Mouse (Mus musculus) adrenal gland, adult 2 months (tissue): ENCODE measurements around the gene Gm43064. TPM values are rescaled to one million over a fixed set of nuclear protein-coding genes. Genes with fewer than 3 reads are reported as not detected.
"Not testable (repeated sequence)": the region's sequence is repeated elsewhere in the genome, so short reads cannot be mapped to it uniquely, and the experiment has no call there.

Experiments
- DNase-seq: peaks from one replicate; pipeline ENCODE4 v3.0.0; 2021
- polyA plus RNA-seq: library from polyadenylated mRNA; depleted of rRNA; stranded (reverse); fragments of >200 nt; gene quantifications from 2 replicates; pipeline ENCODE4 v1.2.3, GENCODE M21; 2012
- total RNA-seq, 2 experiments: library from RNA; stranded (reverse); gene quantifications; 2 replicates each; pipeline ENCODE4 v1.2.3; 2021

Gm43064 gene
- total and polyA plus RNA-seq, 3 experiments, result 0.38 to 0.49 TPM; not detected in 1

DNA sequence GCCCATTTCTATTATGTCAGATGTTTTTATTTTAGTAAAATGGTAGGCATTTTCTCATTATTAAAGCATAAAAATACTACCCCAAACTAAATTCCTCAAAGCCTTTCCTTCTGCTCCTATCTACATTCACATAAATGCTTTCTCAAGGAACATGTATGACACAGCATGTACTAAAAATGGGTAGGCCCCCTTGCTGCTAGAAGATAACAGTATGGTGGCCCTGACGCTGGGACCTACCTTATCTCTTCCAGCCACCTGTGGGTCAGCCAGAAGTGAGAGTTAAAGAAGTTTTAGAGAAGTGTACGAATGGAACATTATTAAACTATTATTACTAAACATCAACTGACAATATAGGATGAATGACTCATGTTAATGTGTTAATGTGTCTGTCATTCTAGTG is 9.9 kb upstream of the Gm43064 start:
- DNase-seq, result no peak

DNA sequence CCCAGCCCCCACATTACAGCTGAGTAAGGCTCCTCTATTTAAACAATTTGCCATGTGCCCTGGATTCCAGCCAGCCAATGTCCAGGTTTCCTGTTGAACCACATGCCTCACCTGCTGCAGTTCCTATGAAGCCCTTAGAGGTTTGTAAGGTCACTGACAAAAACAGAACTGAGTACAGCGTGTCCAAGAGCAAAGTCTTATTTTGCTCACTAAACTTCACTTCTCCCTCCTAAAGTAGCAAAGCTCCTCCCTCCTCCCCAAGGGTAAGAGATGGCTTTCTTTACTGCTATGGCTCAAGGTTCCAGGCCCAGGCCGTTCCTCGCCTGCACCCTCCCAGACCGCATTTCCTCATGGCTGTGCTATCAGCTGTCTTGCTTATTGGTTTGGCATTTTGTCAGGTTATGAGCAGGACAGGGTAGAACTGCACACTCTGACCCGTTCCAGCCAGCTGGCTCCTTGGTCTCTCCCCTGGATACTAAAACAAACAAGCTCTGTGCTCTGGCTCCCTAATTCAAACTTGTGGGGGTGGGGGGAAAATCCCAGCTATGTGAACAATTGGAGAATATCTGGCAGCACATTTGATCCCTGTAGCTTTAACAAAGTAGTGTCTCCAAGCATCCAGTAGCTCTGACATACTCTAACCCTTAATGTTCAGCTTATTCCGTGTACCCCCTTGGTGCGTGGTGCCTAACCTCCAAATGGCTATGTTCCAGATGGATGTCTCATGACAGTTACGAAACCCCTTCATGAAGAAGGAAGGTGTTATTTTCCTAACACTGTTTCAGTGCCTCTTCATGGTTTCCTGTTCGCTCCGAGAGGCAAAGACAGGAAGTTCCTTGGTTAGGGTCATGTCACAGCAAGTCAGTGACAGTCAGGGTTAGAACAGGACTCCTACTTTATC is 7.5 kb upstream of the Gm43064 start:
- peak; percentile 86 for DNase-seq

DNA sequence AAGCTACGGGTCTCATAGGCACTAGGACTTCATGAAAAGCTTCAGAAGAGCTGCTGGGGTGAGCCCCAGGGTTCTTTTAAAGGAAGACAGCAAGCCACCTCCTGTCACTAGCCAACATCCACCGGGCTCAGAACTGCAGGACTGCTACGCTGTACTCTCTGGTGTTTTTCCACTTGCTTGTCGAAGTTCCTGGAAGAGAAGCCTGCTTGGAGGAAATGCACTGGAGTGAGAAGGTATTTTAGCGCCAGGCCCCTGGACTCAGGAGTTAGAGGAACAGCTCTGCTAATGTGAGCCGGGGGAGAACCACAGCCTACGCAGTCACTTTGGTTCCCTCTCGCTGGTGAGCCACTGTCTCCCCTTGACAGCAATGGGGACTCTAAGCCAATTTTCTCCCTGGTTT is 6.5 kb upstream of the Gm43064 start:
- peak; percentile 10 for DNase-seq

DNA sequence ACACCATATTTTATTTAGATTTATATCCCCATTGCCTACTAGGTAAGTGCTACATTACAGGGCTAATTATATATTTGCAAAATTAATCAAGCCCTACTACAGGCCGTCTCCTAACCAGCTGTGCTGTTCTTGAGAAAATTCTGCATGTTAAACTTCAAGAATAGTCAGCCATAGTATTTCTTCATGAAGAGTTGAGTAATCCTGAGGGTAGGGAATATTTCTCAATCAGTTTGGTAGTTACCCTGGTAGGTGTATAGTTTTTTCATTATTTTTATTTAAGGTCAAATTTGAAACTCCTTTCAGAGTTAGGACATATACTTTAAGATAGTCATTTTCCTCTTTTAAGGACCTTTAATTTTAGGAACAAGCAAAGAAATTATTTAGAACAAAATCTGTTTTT is 3.7 kb upstream of the Gm43064 start:
- no peak for DNase-seq

DNA sequence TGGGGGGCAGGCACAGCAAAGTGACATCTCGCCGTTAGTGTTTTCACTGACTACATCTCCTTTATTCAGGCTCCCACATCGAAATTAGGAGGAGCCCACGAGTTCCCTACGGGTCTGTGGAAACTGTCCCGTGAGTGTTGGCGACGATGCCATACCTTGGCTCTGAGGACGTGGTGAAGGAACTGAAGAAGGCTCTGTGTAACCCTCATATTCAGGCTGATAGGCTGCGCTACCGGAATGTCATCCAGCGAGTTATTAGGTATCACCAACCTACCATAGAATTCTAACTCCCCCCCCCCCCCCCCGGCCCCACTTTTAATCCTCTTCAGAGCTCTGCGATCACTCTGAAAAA is 402 bp downstream of the Gm43064 start:
- no peak for DNase-seq

DNA sequence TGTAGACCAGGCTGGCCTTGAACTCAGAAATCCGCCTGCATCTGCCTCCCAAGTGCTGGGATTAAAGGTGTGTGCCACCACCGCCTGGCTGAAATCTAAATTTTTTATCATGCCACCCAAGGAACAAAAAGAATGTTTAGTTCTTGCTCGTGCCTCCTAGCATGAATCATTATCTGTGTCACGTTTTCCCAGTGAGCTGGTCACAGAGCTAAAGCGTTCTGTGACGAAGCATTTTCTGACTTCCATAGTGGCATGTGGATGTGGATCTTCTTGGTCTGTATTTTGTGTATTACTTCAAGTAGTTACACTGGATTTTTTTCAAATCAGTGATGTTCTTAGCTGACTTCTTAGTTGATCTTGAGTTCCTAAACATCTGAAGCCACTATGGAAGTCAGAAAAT is 1.6 kb downstream of the Gm43064 start:
- no peak for DNase-seq

DNA sequence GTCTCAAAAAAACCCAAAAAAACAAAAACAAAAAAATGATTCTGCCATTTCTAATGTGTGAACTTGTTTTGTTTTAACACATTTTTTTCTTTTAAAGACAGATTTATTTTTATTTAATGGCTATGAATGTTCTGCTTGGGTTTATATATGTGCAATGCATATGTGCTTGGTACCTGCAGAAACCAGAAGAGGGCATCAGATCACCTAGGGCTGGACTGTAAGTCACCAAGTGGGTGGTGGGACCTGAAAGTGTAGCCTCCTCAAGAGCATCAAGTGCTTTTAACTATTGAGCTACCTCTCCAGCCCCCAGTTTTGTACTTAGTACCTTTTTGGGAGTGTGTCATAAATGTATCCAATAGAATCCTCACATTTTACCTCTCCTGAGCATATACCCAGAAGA is 18.2 kb downstream of the Gm43064 start:
- no peak for DNase-seq

DNA sequence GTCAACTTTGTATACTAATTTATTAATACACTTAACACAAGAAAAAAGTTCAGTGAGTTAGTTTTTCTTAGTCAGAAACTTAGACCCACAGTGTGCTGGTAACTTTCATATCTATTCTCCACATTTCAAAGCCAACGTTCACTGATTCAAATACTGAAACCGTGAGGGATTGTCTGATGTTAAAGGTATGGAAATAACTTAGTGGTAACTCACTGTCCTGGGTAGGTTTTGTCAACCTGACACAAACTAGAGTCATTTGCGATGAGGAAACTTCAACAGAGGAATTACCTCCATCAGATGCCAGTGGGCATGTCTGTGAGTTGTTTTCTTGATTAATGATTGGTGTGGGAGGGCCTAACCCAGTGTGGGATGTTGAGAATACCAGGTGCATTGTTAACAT is 19.7 kb downstream of the Gm43064 start:
- DNase-seq, result no peak

DNA sequence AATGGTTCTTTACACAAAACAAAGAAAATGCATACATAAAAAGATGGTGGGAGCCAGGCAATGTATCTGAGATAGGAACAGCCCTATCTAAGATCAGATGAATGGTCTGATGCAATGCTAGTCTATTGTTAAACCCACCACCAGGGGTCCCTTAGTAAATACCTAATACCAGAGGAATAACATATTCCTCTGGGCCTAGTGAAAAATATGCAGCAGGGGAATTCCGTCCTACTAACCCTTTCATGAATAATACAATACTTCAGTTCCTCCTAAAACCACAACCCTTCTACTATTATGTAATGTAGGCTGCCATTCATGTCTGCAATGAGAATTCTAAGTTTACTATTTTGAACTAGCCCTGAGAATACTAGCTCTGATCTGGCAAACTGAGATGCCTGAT is 21.3 kb downstream of the Gm43064 start:
- not testable (repeated sequence) for DNase-seq

DNA sequence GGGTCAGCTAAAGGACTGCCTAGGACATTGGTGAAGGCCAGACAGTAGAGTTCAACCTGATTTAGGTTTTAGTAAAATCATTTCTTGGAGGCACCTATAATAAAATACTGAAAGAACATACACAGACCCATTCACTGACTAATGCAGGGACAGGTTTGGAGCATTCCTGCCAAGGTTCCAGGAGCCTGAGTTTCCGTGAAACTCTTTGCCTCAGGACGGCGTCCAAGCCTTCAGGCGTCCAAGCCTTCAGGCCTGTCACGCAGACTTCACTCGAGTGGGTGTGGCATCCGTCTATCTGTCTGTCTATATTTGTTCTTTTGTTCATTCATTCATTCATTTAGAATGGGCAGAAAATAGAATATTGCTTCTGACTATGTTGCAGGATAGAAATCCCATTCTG is 21.8 kb downstream of the Gm43064 start:
- DNase-seq, result no peak

DNA sequence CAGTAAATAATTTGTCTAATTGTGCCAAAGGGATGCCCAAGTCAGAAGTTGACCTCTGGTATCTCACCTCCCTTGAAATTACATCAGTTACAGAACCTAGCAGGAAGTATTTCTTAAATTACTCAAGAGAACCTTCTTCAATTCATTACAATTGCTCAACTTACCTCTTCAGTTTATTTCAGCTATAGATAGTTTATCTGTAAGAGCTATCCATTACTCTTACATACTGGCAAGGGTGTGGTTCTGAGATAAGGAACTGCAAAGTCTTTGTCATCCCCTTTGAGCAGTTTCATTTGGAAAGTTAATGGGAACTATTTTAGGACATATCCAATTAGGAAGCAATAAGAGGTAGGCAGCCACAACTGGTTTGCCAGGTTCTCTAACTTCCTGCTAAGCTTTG is 23.1 kb downstream of the Gm43064 start, which contains the start of gene Bcl2l15:
Gene Bcl2l15, plus strand, starts transcription at position 176 of the 400 bp plus-strand sequence.
- DNase-seq, result no peak

DNA sequence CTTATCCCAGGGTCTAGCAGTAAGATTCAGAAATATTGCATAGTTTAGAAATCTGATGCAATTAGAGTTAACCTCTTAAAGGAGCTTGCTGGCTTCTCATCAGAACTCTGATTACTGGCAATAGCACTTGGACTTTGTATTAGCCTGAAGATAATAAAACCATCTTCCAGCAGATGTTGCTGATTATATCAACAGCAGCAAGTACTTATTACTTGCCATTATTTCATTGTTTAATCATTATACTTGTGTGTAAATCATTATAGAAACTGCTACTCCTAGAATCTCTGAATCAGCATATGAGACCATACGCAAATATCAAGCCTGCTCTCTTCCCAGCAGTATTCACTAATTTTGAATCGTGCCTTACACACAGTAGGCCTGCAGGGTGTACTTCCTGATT is 24.6 kb downstream of the Gm43064 start:
- no peak for DNase-seq

DNA sequence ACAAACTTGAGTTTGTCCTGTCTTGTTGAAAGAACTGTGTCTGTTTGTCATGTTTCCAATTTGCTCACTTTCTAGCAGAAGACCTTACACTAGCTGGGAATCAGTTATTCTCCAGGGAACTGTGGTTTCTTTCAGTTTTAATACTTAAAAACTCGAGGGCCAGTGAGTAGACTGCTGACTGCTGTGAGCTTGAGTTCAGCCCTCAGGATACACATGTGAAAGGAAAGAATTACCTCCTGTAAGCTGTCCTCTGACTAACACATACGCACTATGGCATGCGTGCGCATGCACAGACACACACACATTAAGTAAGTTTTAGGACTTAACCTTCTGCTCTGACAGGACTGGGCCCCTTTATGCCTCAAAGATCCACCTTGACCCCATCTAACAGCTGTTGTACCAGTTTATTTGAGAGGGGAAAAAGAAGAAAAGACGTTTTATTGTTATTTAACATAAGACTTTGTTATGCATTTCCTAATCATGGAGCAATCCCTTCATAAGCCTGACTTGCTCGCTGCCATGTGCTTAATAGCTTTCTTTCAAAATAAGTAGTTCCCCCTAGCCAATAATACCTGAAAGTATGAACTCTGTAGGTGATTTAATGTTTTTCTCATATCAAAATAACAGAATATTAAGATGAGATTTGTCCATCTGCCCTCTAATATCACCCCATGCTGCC is 26.0 kb downstream of the Gm43064 start:
- no peak for DNase-seq

DNA sequence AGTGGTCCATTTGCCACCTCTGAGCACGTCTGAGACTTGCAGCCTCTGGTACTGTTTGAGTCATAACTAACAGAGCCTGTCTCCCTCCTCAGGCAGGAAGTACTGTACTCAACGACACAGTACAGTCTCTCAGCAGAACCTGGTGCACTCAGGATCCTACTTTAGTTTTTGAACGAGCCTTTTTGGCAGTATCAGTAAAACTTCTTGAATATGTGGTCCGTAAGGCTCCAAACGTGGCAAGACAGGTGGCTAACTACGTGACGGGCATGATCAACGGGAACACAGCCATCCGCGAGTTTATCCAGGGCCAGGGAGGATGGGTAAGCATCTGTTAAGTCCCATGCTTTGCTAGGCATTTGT is 26.6 kb downstream of the Gm43064 start:
- no peak for DNase-seq

DNA sequence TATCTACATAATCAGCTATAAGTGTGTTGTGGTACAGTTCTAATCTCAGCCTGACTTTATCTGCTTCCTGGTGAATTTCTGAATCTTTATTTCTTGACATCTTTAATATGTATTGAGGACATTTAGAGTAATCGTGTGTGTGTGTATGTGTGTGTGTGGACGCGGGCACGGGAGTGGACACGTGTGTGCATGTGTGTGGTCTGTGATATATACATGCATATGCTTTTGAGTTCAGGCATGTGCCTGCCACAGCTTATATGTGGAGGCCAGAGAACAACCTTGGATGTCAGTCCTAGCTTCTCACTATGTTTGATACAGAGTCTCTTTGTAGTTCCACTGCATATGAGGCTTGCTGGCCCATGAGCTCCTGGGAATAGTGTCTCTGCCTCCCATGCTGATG is 27.1 kb downstream of the Gm43064 start:
- DNase-seq, result no peak

DNA sequence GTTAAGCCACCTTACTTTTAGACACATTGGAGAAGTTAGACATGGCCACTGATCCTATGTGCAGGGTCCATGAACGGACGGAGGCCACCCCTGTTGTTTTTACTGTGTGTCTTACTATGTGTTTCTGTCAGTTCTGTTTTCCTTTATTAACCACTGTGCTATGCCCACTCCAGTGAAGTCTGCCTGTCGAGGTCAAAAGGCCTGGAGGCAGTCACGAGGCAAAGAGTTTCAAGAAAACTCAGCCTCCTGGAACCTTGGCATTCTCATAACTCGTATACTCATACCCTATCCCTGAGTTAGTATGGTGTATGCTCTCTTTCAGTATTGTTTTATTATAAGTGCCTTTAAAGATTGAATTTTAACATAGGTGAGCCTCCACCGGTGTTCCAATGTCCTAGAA is 30.3 kb downstream of the Gm43064 start:
- DNase-seq, result no peak

DNA sequence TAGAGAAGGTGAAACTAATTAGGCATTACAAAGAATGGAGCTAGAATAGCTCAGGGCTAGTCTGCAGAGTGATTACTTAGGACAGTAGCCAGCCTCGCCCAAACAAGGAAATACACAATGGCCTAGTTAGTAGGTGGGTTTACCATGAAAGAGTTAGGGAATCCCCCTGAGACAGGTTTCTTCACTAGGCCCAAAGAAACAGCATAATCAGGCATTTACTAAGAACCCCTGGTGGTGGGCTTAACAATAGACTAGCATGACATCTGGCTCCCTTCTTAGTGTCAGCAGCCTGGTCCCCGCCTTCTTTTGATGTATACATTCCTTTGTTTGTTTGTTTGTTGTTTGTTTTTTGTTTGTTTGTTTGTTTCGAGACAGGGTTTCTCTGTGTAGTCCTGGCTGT is 30.8 kb downstream of the Gm43064 start:
- not testable (repeated sequence) for DNase-seq

DNA sequence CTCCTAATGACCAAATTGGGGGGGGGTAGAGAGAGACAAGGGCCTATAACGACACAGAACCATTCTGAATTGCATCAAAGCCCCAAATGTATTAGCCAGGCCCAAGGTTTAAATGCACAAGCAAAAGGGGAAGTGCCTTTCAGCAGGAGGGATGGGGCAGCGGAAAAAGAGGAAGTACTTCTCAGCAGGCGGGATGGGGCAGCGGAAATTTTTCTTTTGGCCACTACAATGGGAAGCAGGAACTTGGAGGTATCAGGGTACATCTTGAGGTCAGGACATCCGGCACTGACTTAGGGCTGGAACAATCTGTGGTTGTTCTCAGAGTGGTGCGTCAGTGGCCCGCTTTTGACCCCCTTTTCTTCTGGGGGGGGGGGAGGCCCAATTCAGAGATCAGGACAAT is 31.6 kb downstream of the Gm43064 start:
- DNase-seq, result not testable (repeated sequence)

DNA sequence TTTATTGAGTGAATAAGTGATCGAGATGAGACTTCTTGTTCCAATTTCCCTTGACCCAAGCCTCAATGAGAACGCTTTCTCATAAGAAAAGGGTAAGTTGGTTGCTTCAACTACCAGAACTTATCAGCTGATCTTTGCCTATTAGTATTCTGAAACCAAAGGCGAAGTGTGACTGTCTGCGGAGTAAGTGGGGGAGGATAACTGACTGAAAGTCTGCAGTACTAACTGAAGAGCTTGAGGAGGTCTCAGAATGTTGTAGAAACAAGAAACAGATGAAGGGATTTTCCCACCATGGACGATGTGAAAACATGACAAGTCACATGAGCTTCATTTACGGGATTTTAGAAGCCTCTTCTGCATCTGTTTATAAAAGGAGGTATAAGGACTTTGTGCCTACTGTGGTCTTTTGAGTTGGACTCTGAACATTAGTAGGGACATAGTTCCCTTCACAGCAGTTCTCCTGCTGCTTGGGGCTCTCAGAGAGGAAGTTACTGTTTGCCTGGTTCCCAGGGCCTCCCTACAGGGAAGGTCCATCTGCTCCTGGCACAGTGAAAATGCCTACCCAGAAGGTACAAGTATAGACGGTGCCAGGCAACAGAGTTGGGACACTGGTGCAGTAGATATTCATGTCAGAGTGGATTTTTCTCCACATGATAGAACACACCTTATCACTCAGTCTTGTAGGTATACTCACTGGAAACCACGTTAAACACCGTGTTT is 41.4 kb downstream of the Gm43064 start:
- no peak for DNase-seq

DNA sequence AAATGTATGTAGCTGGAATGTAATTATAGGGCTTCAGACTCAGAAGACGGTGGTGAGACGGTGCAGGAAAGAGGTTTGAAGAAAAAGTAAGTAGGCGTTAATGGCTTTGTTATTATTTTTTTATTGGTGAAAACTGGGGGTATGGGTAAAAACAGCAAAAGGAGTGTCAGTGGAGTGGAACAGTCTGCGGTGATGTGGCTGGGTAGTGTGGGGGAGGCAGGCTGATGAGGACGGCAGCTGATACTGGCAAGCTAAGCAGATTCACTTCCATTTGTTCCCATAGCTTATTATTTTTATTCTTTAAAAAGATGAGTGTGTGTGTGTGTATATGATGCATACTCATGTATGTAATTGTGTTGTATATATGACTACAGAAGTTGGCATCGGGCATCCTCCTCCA is 42.1 kb downstream of the Gm43064 start:
- no peak for DNase-seq

DNA sequence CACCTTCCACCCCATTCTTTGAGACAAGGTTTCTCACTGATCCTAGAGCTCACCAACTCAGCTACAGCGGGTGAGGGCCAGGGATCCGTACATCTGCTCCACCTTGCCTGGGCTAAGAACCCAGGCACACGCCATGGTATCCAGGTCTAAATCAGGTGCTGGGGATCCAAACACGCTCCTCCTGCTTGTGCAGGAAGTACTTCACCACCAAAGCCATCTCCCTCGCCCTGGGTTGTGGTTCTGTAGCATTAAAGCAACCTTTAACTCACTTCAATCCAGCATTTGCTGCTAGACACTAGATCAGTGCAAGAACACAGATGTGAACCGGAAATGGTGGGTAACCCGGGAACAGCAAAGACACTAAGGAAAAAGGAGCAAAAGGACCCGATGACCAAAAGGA is 42.5 kb downstream of the Gm43064 start:
- DNase-seq, result no peak

DNA sequence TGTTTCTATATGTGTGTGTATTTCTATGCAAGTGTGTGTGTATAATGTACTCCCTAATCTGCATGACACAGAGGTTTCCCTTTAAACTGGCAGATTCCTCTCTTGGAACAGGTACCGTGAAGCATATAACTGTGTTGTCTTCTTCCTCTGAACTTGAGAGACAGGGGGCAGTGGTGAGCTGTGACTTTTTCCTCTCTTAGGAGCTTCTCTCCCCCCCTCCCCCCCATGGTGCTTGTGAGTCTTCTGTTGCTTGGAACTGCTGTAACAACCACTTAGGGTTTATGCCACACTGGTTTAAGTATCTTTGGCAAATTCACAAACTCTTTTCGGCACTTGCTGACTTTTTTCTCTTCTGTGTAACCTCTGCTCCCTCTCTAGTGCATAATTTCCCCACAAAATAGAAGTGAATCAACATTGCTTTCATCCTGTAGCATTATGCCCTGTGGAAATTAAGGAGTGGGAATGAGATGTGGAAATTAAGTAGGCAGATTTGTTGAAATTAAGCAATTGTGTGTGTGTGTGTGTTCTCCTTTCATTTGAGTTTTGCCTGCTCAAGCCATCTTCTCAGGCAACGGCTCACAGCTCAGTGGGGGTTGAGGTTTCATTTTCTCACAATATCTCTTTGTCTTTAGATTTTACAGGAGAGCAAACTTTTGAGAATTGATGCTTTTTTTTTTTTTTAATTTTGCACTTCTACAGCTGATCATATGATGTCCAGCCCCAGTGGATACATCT is 43.4 kb downstream of the Gm43064 start:
- DNase-seq, result peak; percentile 37
